Mouse (Mus musculus) thymus, postnatal 4 days (tissue): ENCODE measurements around the gene Specc1.

Experiments
- DNase-seq: peaks from one replicate; pipeline ENCODE4 v3.0.0; 2021

Gene Specc1

GRCm38 (mm10) chr11:62253380-62253779 is 296.8 kb downstream of the Specc1 start:
- no peak for DNase-seq

GRCm38 (mm10) chr11:62259214-62259613 is 302.7 kb downstream of the Specc1 start:
- no peak for DNase-seq

GRCm38 (mm10) chr11:62263599-62263998 is 307.0 kb downstream of the Specc1 start:
- DNase-seq, result no peak

GRCm38 (mm10) chr11:62264018-62264417 is 307.5 kb downstream of the Specc1 start:
- no peak for DNase-seq

- no peak for DNase-seq
Measured at GRCm38 (mm10) chr11:62265642-62266041, 309.1 kb downstream of the Specc1 start.

- no peak for DNase-seq
Measured at GRCm38 (mm10) chr11:62266466-62267214, 310.1 kb downstream of the Specc1 start.

GRCm38 (mm10) chr11:62268381-62268780 is 311.8 kb downstream of the Specc1 start:
- no peak for DNase-seq

GRCm38 (mm10) chr11:62269097-62269496 is 312.5 kb downstream of the Specc1 start:
- DNase-seq, result no peak

- DNase-seq, result no peak
Measured at GRCm38 (mm10) chr11:62270851-62271250, 314.3 kb downstream of the Specc1 start.
